Mouse (Mus musculus) thymus, postnatal 10 days (tissue): ENCODE measurements around the gene Fkbp11.
A peak's percentile ranks its signal among the peaks of the same experiment; 100 is the strongest.
"Not testable (repeated sequence)": the region's sequence is repeated elsewhere in the genome, so short reads cannot be mapped to it uniquely, and the experiment has no call there.

ENCODE experiments used
- DNase-seq, 2 experiments: peaks; one replicate each; pipeline ENCODE4 v3.0.0; 2021; ENCODE audit warnings: low spot score in 2 of 2

The Fkbp11 gene

GRCm38 (mm10) chr15:98727443-98728321 lies at the start of gene Fkbp11:
TSS of gene Fkbp11 (minus strand) at chr15:98728198.
- DNase-seq = no peak

GRCm38 (mm10) chr15:98777762-98778161 lies 49.8 kb upstream of the Fkbp11 start, which contains the start of gene Wnt10b:
TSS of gene Wnt10b (minus strand) at chr15:98778150.
- no peak for DNase-seq

- no peak for DNase-seq
These were observed 49.1 kb upstream of the Fkbp11 start for GRCm38 (mm10) chr15:98777005-98777616.

GRCm38 (mm10) chr15:98776280-98777004 lies 48.4 kb upstream of the Fkbp11 start:
- peak in 1 of 2 experiments; percentile 34 for DNase-seq

GRCm38 (mm10) chr15:98775533-98775932 lies 47.5 kb upstream of the Fkbp11 start:
- DNase-seq = no peak

- DNase-seq = no peak
These were observed 46.1 kb upstream of the Fkbp11 start for GRCm38 (mm10) chr15:98774096-98774495.

- DNase-seq = peak; percentile 42 to 59
These were observed 44.7 kb upstream of the Fkbp11 start for GRCm38 (mm10) chr15:98772511-98773211.

GRCm38 (mm10) chr15:98771813-98772425 lies 43.9 kb upstream of the Fkbp11 start:
- peak in 1 of 2 experiments; percentile 9 for DNase-seq

GRCm38 (mm10) chr15:98768259-98768658 lies 40.3 kb upstream of the Fkbp11 start:
- DNase-seq = no peak

GRCm38 (mm10) chr15:98765929-98766328 lies 37.9 kb upstream of the Fkbp11 start:
- no peak for DNase-seq

- DNase-seq = peak; percentile 98
These were observed 34.9 kb upstream of the Fkbp11 start, which contains the start of gene Arf3 for GRCm38 (mm10) chr15:98762670-98763529. TSS of gene Arf3 (minus strand) at chr15:98763214.

GRCm38 (mm10) chr15:98762201-98762621 lies 34.2 kb upstream of the Fkbp11 start:
- peak; percentile 73 to 75 for DNase-seq

- no peak for DNase-seq
These were observed 26.1 kb upstream of the Fkbp11 start for GRCm38 (mm10) chr15:98754125-98754524.

- no peak for DNase-seq
These were observed 25.0 kb upstream of the Fkbp11 start for GRCm38 (mm10) chr15:98753021-98753423.

GRCm38 (mm10) chr15:98749093-98749492 lies 21.1 kb upstream of the Fkbp11 start:
- DNase-seq = no peak

GRCm38 (mm10) chr15:98747296-98747695 lies 19.3 kb upstream of the Fkbp11 start:
- no peak for DNase-seq

GRCm38 (mm10) chr15:98746344-98746965 lies 18.5 kb upstream of the Fkbp11 start:
- no peak for DNase-seq

GRCm38 (mm10) chr15:98743863-98744262 lies 15.9 kb upstream of the Fkbp11 start:
- DNase-seq = not testable (repeated sequence)

GRCm38 (mm10) chr15:98742766-98743428 lies 14.9 kb upstream of the Fkbp11 start:
- no peak for DNase-seq
